Mouse (Mus musculus): ENCODE data around the gene Naa35.

GRCm38 (mm10) chr13:59580954-59581353 is 4.1 kb upstream of the Naa35 start:
- TF ChIP-seq CTCF (IDR thresholded peaks at IDR 0.05; ENCODE audit: extremely low read depth, insufficient read depth, insufficient read length, insufficient replicate concordance) (no peak), POLR2A (IDR thresholded peaks at IDR 0.05; ENCODE audit: low read depth, low read length) (no peak)
